Mouse (Mus musculus): ENCODE measurements around the gene Tmem132c.
"Not testable (repeated sequence)": the region's sequence is repeated elsewhere in the genome, so short reads cannot be mapped to it uniquely, and the experiment has no call there.

Tmem132c gene

GRCm38 (mm10) chr5:127347053-127347748, 105.6 kb downstream of the Tmem132c start:
- no peak for DNase-seq

GRCm38 (mm10) chr5:127349221-127350065, 107.8 kb downstream of the Tmem132c start:
- no peak for DNase-seq

GRCm38 (mm10) chr5:127353002-127353401, 111.4 kb downstream of the Tmem132c start:
- peak; percentile 35 for DNase-seq

- no peak for DNase-seq
Observed at GRCm38 (mm10) chr5:127355836-127356235, 114.2 kb downstream of the Tmem132c start.

- DNase-seq = not testable (repeated sequence)
Observed at GRCm38 (mm10) chr5:127357878-127358277, 116.3 kb downstream of the Tmem132c start.

GRCm38 (mm10) chr5:127361145-127361544, 119.5 kb downstream of the Tmem132c start:
- DNase-seq = no peak

- DNase-seq = no peak
Observed at GRCm38 (mm10) chr5:127365061-127365460, 123.5 kb downstream of the Tmem132c start.

- no peak for DNase-seq
Observed at GRCm38 (mm10) chr5:127368191-127368590, 126.6 kb downstream of the Tmem132c start.

GRCm38 (mm10) chr5:127369812-127370211, 128.2 kb downstream of the Tmem132c start:
- no peak for DNase-seq

- DNase-seq = peak; percentile 11
Observed at GRCm38 (mm10) chr5:127370503-127370902, 128.9 kb downstream of the Tmem132c start.

- DNase-seq = no peak
Observed at GRCm38 (mm10) chr5:127374251-127374650, 132.6 kb downstream of the Tmem132c start.

GRCm38 (mm10) chr5:127375654-127376053, 134.0 kb downstream of the Tmem132c start:
- DNase-seq = no peak

- no peak for DNase-seq
Observed at GRCm38 (mm10) chr5:127378521-127378920, 136.9 kb downstream of the Tmem132c start.

- no peak for DNase-seq
Observed at GRCm38 (mm10) chr5:127379351-127379750, 137.7 kb downstream of the Tmem132c start.

GRCm38 (mm10) chr5:127381216-127381615, 139.6 kb downstream of the Tmem132c start:
- no peak for DNase-seq

- DNase-seq = no peak
Observed at GRCm38 (mm10) chr5:127382571-127382970, 141.0 kb downstream of the Tmem132c start.

- DNase-seq = no peak
Observed at GRCm38 (mm10) chr5:127391187-127391586, 149.6 kb downstream of the Tmem132c start.

- DNase-seq = no peak
Observed at GRCm38 (mm10) chr5:127396889-127397288, 155.3 kb downstream of the Tmem132c start.

- no peak for DNase-seq
Observed at GRCm38 (mm10) chr5:127398010-127398409, 156.4 kb downstream of the Tmem132c start.

- peak; percentile 77 for DNase-seq
Observed at GRCm38 (mm10) chr5:127405391-127406000, 163.9 kb downstream of the Tmem132c start.

GRCm38 (mm10) chr5:127406014-127406655, 164.5 kb downstream of the Tmem132c start:
- DNase-seq = no peak

GRCm38 (mm10) chr5:127416536-127416935, 174.9 kb downstream of the Tmem132c start:
- DNase-seq = peak; percentile 33

GRCm38 (mm10) chr5:127423936-127424335, 182.3 kb downstream of the Tmem132c start:
- DNase-seq = no peak
